Mouse (Mus musculus): ENCODE measurements at regions not wholly inside any gene's neighbourhood (a gene's known extent, or its start where the extent isn't known, plus 50 kb on each side); places are given as distances from the start of the nearest gene placed in this dataset.

DNA sequence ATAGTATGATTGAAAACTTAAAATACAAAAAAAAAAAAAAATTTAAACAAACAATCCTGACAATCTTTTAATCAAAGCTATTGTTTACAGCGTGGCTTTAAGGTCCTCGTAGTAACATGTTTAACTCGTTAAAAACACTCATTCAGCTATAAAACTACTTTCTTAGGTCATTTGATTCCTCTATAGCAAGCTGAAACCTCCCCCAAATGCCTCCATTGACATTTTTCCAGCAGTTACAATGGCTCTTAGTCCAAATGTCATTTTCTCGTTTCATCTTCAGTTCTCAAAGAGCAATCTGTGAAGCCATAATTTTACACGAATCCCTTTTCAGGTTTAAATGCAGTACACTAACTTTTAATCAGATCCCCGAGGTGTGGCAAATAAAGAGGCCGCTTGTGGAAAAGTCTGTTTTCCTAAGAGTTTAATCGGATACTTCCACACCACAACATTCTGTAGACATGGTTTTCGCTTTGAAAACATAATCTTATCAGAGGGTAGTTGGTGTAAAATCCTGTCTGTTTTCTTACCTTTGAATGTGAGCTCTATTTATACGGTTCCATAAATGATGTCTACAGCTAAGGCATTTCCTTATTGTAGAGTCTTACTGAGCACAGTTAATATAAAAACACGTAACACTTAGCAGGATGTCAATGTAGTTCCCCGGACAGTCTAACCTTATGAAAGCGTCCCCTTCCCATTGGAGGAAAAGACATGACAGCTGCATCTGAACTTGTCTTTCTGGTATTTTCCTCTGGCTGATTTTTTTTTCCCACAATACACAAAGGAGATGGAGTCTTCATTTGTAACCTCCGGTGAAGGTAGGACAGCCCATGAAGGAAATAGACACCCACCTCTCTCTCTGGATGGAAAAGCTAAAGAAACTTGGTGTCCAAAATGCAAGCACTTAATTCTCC, 69.6 kb upstream of the BC052040 start:
- H3K27ac ChIP-seq (ENCODE audit: low read depth, low read length): peak overlapping the region; percentile 24
- H3K27me3 ChIP-seq (ENCODE audit: insufficient read depth, low read length): no peaks in the 10 kb centered on the region
- ATAC-seq (no peak), DNase-seq (peak; percentile 43)
- TF ChIP-seq CTCF (IDR thresholded peaks at IDR 0.05; ENCODE audit: low read depth): no peak
- no peaks in the 10 kb centered on the region for H3K36me3 ChIP-seq (ENCODE audit: insufficient read depth)
- H3K9ac ChIP-seq: peak overlapping the region; percentile 18; the same call in 1 of the 2 replicates
- 53% methylated on average over 14 of the region's 14 CpGs for WGBS
- H3K4me2 ChIP-seq (ENCODE audit: low read depth): peak overlapping the region; percentile 27; the same call in 1 of the 2 replicates
- 0 out of 2 replicates have a peak, but pooled peaks cover 5% of the 10 kb centered on the region for H3K4me1 ChIP-seq (ENCODE audit: insufficient read depth)
- no peak overlapping the region for H3K4me3 ChIP-seq (ENCODE audit: low read depth, low read length)
- H3K9me3 ChIP-seq (ENCODE audit: low read length): no peaks in the 10 kb centered on the region

DNA sequence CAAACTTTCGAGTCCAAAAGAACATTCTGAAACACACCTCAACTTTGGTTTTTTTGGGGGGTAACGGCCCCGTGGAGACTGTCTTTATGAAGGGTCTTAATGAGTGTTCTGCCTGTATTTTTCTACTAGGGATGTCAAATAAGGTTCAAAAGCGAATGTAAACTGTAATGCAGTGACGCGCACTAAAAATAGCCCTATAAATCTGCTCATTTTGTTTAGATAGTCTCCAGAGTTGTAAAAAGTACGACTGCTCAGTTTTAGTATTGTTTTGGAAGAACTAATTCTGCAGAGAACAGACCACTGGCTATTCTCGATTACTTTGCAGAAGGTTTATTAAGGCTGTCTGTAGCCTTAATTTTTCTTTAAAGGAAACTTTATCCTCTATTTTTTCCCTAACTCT, 68.6 kb upstream of the BC052040 start:
- ATAC-seq: no peak

DNA sequence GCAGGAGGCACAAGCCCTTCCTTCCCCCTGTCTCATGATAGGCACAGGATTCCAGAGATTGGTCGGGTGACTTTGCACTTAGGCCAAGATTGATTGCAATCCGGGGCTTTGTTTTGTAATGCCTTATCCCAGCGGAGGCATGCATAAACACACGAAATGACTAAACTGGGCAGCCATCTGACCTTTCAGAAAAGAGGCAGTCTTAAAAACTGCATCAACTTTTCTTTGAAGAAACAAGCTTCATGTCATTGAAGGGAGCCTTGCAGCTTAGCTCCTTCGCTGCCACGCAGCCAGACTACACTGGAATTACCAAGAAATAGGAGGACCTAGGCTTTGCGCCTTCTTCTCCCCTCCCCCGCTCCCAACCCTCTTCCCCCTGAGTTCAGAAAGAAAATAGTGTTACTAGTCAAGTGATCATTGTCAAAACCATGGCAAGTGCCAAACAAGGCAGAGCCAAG, 67.7 kb upstream of the BC052040 start:
- no peaks in the 10 kb centered on the region for H3K36me3 ChIP-seq (ENCODE audit: insufficient read depth)
- DNase-seq (peak; percentile 73), ATAC-seq (peak; percentile 53)
- H3K27ac ChIP-seq (ENCODE audit: low read depth, low read length): peak overlapping the region; percentile 67
- no peak for TF ChIP-seq CTCF (IDR thresholded peaks at IDR 0.05; ENCODE audit: low read depth)
- H3K4me1 ChIP-seq (ENCODE audit: insufficient read depth): peaks cover 8% of the 10 kb centered on the region; the same call in 1 of the 2 replicates
- H3K9me3 ChIP-seq (ENCODE audit: low read length): no peaks in the 10 kb centered on the region
- peak overlapping the region; percentile 24; the same call in 1 of the 2 replicates for H3K4me2 ChIP-seq (ENCODE audit: low read depth)
- 14% methylated on average over 8 of the region's 8 CpGs for WGBS
- no peaks in the 10 kb centered on the region for H3K27me3 ChIP-seq (ENCODE audit: insufficient read depth, low read length)
- H3K9ac ChIP-seq: no peak overlapping the region
- H3K4me3 ChIP-seq (ENCODE audit: low read depth, low read length): no peak overlapping the region

More for the DNA sequence above, 68.6 kb upstream of the BC052040 start:
- no peak overlapping the region for H3K27ac ChIP-seq (ENCODE audit: low read depth, low read length)
- 57% methylated on average over 8 of the region's 8 CpGs for WGBS
- no peaks in the 10 kb centered on the region for H3K27me3 ChIP-seq (ENCODE audit: insufficient read depth, low read length)
- no peak overlapping the region for H3K9ac ChIP-seq
- H3K36me3 ChIP-seq (ENCODE audit: insufficient read depth): no peaks in the 10 kb centered on the region
- H3K9me3 ChIP-seq (ENCODE audit: low read length): no peaks in the 10 kb centered on the region
- peak overlapping the region; percentile 8; the same call in 1 of the 2 replicates for H3K4me2 ChIP-seq (ENCODE audit: low read depth)
- no peak overlapping the region for H3K4me3 ChIP-seq (ENCODE audit: low read depth, low read length)
- DNase-seq: no peak
- 0 out of 2 replicates have a peak, but pooled peaks cover 5% of the 10 kb centered on the region for H3K4me1 ChIP-seq (ENCODE audit: insufficient read depth)
- TF ChIP-seq CTCF (IDR thresholded peaks at IDR 0.05; ENCODE audit: low read depth): no peak

DNA sequence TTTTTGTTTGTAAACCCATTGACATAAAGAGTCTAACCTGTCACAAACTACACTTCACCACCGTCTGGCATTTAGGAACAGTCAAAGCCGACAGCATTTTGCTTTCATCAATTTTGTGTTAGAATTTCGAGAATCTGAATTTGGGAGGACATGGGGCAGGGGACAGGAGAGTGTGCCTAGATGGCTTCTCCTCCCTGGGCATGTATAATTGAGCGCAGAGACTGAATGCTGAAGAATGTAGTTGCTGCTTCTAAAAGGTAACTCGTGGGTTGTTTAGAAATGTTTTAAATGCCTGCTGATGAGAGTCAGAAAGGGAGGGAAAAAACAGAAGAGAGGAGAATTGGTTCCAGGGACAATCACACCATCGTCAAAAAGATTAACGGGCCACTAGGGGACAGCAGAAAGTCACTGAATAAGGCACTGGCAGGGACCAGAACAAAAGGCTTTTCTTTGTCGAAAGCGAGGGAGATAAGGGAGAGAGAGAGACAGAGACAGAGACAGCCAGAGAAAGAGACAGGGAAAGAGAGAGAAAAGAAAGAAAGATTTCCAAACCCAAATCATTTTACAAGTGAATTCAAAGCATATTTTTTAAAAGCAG, 66.6 kb upstream of the BC052040 start:
- H3K4me1 ChIP-seq (ENCODE audit: insufficient read depth): peaks cover 9% of the 10 kb centered on the region; the same call in 1 of the 2 replicates
- no peaks in the 10 kb centered on the region for H3K36me3 ChIP-seq (ENCODE audit: insufficient read depth)
- peak; percentile 80 for DNase-seq
- peak; percentile 82 for ATAC-seq
- 0 out of 2 replicates have a peak overlapping the region, but pooled peaks have one; percentile 10 for H3K9ac ChIP-seq
- 6% methylated on average over 9 of the region's 9 CpGs for WGBS
- H3K4me3 ChIP-seq (ENCODE audit: low read depth, low read length): no peak overlapping the region
- H3K9me3 ChIP-seq (ENCODE audit: low read length): no peaks in the 10 kb centered on the region
- TF ChIP-seq CTCF (IDR thresholded peaks at IDR 0.05; ENCODE audit: low read depth): peak; percentile 85
- H3K4me2 ChIP-seq (ENCODE audit: low read depth): peak overlapping the region; percentile 27
- no peaks in the 10 kb centered on the region for H3K27me3 ChIP-seq (ENCODE audit: insufficient read depth, low read length)
- peak overlapping the region; percentile 58 for H3K27ac ChIP-seq (ENCODE audit: low read depth, low read length)

DNA sequence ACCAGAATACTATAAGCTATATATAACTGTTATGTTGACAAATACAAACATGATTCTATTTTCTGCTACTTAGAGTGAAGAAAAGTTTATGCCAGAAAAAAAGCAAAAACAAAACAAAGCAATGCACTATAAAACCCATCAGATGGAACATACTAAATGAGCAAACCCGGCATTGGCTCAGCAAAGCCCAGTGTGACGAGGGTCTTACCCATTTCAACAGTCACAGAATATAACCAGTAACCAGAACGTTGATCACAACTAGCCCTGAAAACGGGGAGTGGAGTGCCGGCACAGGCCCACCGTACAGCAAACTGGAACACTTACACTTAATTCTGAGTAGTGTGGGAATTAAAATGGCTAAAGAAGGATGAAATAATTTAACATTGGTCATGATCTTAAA, 66.0 kb upstream of the BC052040 start:
- WGBS: 54% methylated on average over 6 of the region's 6 CpGs
- Histone ChIP-seq H3K36me3 (ENCODE audit: insufficient read depth) (no peaks in the 10 kb centered on the region), H3K4me1 (ENCODE audit: insufficient read depth) (peaks cover 9% of the 10 kb centered on the region; the same call in 1 of the 2 replicates), H3K27ac (ENCODE audit: low read depth, low read length) (no peak overlapping the region), H3K9me3 (ENCODE audit: low read length) (no peaks in the 10 kb centered on the region), H3K9ac (no peak overlapping the region), H3K27me3 (ENCODE audit: insufficient read depth, low read length) (no peaks in the 10 kb centered on the region), H3K4me2 (ENCODE audit: low read depth) (no peak overlapping the region), H3K4me3 (ENCODE audit: low read depth, low read length) (no peak overlapping the region)
- ATAC-seq (no peak), DNase-seq (peak; percentile 25)
- TF ChIP-seq CTCF (IDR thresholded peaks at IDR 0.05; ENCODE audit: low read depth): no peak

DNA sequence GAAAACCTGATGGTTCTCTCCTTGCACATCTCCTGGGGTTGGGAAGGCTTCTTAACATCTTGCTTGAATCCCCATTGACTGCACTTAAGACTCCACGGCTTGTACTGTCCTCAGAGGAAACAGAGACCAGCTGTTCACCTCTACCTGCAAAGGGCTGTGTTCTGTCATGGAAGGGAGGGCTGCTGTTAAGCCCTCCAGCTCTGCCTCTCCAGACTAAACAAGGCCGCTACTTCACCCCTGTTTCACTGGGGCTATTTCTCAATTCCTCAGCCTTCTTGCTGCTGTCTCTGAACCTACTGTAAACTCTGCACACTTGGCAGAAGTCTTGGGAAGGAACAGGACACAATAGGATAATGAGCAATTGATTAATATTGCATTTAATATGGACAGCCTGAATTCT, 64.7 kb upstream of the BC052040 start:
- Histone ChIP-seq H3K36me3 (ENCODE audit: insufficient read depth) (no peaks in the 10 kb centered on the region), H3K9ac (no peak overlapping the region), H3K4me1 (ENCODE audit: insufficient read depth) (peaks cover 9% of the 10 kb centered on the region; the same call in 1 of the 2 replicates), H3K4me2 (ENCODE audit: low read depth) (no peak overlapping the region), H3K4me3 (ENCODE audit: low read depth, low read length) (no peak overlapping the region), H3K27me3 (ENCODE audit: insufficient read depth, low read length) (no peaks in the 10 kb centered on the region), H3K9me3 (ENCODE audit: low read length) (no peaks in the 10 kb centered on the region), H3K27ac (ENCODE audit: low read depth, low read length) (no peak overlapping the region)
- TF ChIP-seq CTCF (IDR thresholded peaks at IDR 0.05; ENCODE audit: low read depth): no peak
- ATAC-seq (no peak), DNase-seq (no peak)
- WGBS: 50% methylated on average over 2 of the region's 2 CpGs

Measured in forebrain, postnatal 0 days (tissue).